Mouse (Mus musculus): ENCODE results near the gene St7. TPM values are rescaled to one million over a fixed set of nuclear protein-coding genes. Genes with fewer than 3 reads are reported as not detected.
A peak's percentile ranks its signal among the peaks of the same experiment; 100 is the strongest.
"Not testable (repeated sequence)": the region's sequence is repeated elsewhere in the genome, so short reads cannot be mapped to it uniquely, and the experiment has no call there.

The St7 gene
- total RNA-seq (2021) = 19.8 and 23.4 TPM in 2 replicates
- long read RNA-seq, experiment 1, transcript St7-202 (15 exons, 2,046 nt) = major isoform, 28 of 36 reads
- long read RNA-seq, experiment 1, partial matches to known transcripts = 2 of 36 reads
- long read RNA-seq, experiment 1, other reads (novel, unspliced or antisense) = 3 of 36 reads
- long read RNA-seq, experiment 2, transcript St7-202 (15 exons, 2,046 nt) = major isoform, 21 of 30 reads
- long read RNA-seq, experiment 2, partial matches to known transcripts = 1 of 30 reads
- long read RNA-seq, experiment 2, other reads (novel, unspliced or antisense) = 6 of 30 reads

GRCm38 (mm10) chr6:17692647-17693046, at the start of gene St7:
St7 (plus strand) TSS chr6:17692933.
- DNase-seq = no peak

GRCm38 (mm10) chr6:17646107-17646506, 46.6 kb upstream of the St7 start:
- DNase-seq = no peak

- no peak for DNase-seq
These were observed 40.6 kb upstream of the St7 start for GRCm38 (mm10) chr6:17652132-17652531.

GRCm38 (mm10) chr6:17655080-17655479, 37.7 kb upstream of the St7 start:
- DNase-seq = no peak

- DNase-seq = no peak
These were observed 35.4 kb upstream of the St7 start for GRCm38 (mm10) chr6:17657308-17657707.

- DNase-seq = no peak
These were observed 27.4 kb upstream of the St7 start for GRCm38 (mm10) chr6:17665348-17665747.

GRCm38 (mm10) chr6:17666024-17666423, 26.7 kb upstream of the St7 start:
- no peak for DNase-seq

GRCm38 (mm10) chr6:17667813-17668212, 24.9 kb upstream of the St7 start:
- DNase-seq = no peak

GRCm38 (mm10) chr6:17668334-17668733, 24.4 kb upstream of the St7 start:
- DNase-seq = no peak

GRCm38 (mm10) chr6:17669826-17670225, 22.9 kb upstream of the St7 start:
- no peak for DNase-seq

GRCm38 (mm10) chr6:17675019-17675756, 17.5 kb upstream of the St7 start:
- peak; percentile 74 for DNase-seq

- no peak for DNase-seq
These were observed 15.7 kb upstream of the St7 start for GRCm38 (mm10) chr6:17677008-17677407.

GRCm38 (mm10) chr6:17680266-17680925, 12.3 kb upstream of the St7 start:
- no peak for DNase-seq

- no peak for DNase-seq
These were observed 10.9 kb upstream of the St7 start for GRCm38 (mm10) chr6:17681810-17682209.

GRCm38 (mm10) chr6:17688676-17689075, 4.1 kb upstream of the St7 start:
- DNase-seq = no peak

- DNase-seq = peak; percentile 85
These were observed 1.2 kb downstream of the St7 start for GRCm38 (mm10) chr6:17693726-17694549.

- peak; percentile 91 for DNase-seq
These were observed 1.8 kb downstream of the St7 start for GRCm38 (mm10) chr6:17694550-17694951.

GRCm38 (mm10) chr6:17696321-17696734, 3.6 kb downstream of the St7 start:
- peak; percentile 74 for DNase-seq

GRCm38 (mm10) chr6:17700936-17701612, 8.3 kb downstream of the St7 start:
- DNase-seq = no peak

- DNase-seq = not testable (repeated sequence)
These were observed 11.3 kb downstream of the St7 start for GRCm38 (mm10) chr6:17704038-17704437.

GRCm38 (mm10) chr6:17705973-17706372, 13.2 kb downstream of the St7 start:
- no peak for DNase-seq

- DNase-seq = no peak
These were observed 26.2 kb downstream of the St7 start for GRCm38 (mm10) chr6:17718978-17719377.
